Mouse (Mus musculus) embryonic fibroblast, embryonic 13.5 days (primary cell): Measurements from ENCODE around the gene Sgsm2.

Experiments used
- CTCF ChIP-seq: IDR thresholded peaks from 2 replicates; pipeline ENCODE4 v1.5.1; 2011; ENCODE audit warnings: mild to moderate bottlenecking, control low read depth, low read length, moderate library complexity, borderline replicate concordance; ENCODE audit not compliant: insufficient read depth
- POLR2A ChIP-seq: IDR thresholded peaks from 2 replicates; pipeline ENCODE4 v1.6.1; 2011; ENCODE audit warnings: low read depth, mild to moderate bottlenecking, control low read depth, low read length, moderate library complexity

- TF ChIP-seq CTCF, result no peak
- no peak for TF ChIP-seq POLR2A
These were observed 39.1 kb downstream of the Sgsm2 start for GRCm38 (mm10) chr11:74857756-74858155.
